Mouse (Mus musculus) heart, adult 2 months (tissue): Measurements from ENCODE around the gene Ufc1.

Experiments used
- CTCF ChIP-seq: fragments of 200-600 bp; IDR thresholded peaks from 2 replicates; pipeline ENCODE4 v1.8.1; 2022; ENCODE audit warnings: antibody characterized with exemption, mild to moderate bottlenecking, moderate library complexity
- EP300 ChIP-seq: fragments of 200-500 bp; IDR thresholded peaks from 2 replicates; pipeline ENCODE4 v1.6.1; 2011; ENCODE audit warnings: low read depth, low read length, control low read depth; ENCODE audit not compliant: insufficient read depth

DNA sequence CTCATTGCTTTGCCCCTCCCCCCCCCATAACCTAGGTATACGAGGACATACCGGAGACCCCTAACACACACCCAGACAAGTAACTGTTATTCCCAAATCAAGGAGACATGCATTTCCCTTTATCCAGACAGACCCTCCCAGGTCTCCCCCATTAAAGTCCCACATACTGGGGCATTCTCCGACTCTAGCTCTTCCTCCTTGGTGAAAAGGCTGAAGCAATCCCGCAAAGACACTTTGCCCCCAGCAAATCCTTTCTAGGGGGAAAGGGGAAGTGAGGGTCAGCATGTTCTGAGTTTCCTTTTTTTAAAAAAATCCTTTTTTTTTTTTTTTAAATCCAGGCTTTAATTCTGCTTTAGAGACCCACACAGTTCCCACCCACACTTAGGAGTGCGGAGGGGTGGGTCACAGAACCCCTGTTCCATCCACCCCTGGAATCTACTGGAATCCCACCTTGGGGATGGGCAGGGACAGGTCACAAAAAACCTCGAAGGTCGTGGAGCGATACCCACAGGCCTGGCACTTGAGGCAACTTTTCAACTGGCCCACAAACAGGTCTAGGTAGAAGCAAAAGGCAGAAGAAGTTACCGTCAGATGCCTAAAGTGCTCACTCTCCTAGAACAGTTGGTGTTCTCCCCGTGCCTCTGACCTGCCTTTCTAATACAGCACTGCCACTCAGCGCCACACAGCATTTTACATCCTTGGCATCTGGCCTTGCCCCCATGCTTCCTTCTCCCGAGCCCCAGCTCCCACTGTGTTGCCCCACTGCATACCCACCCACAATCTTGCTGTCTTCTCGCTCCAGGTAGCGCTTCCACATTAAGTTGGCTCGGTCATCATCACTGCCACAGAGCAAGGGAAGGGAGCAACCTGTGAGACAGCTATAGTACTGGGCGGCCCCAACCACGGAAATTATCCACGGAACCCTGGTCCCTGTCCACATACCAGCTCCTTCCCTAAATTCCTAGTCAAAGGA, 11.3 kb downstream of the Ufc1 start:
- TF ChIP-seq EP300 (no peak), CTCF (no peak)
